Mouse (Mus musculus) limb, embryonic 11.5 days (tissue): Measurements from ENCODE around the gene Sprr2d. TPM values are rescaled to one million over a fixed set of nuclear protein-coding genes. Genes with fewer than 3 reads are reported as not detected.

Experiments
- ATAC-seq: fragments of 200-750 bp; cut with Nextera tagmentation; 2 replicates; pipeline ENCODE4 v1.8.0; 2017; ENCODE audit warnings: low read depth; ENCODE audit not compliant: insufficient number of reproducible peaks, low FRiP score, low TSS enrichment
- DNase-seq: peaks from one replicate; pipeline ENCODE4 v3.0.0-alpha.2; 2015; ENCODE audit warnings: low spot score
- H3K27ac ChIP-seq: fragments of 300-500 bp; sonication (generic); replicated peaks from 2 replicates; pipeline ENCODE4 v1.5.1; 2014; ENCODE audit warnings: low read depth, mild to moderate bottlenecking, low read length
- H3K27me3 ChIP-seq: fragments of 300-500 bp; sonication (generic); 2 replicates; pipeline ENCODE4 v1.6.1; 2014; ENCODE audit warnings: mild to moderate bottlenecking, low read length, mixed read lengths; ENCODE audit not compliant: control insufficient read depth, insufficient read depth
- H3K36me3 ChIP-seq: fragments of 300-500 bp; sonication (generic); 2 replicates; pipeline ENCODE4 v1.6.1; 2014; ENCODE audit warnings: mild to moderate bottlenecking, low read length, moderate library complexity, mixed read lengths; ENCODE audit not compliant: control insufficient read depth, insufficient read depth
- H3K4me1 ChIP-seq: fragments of 300-500 bp; sonication (generic); 2 replicates; pipeline ENCODE4 v1.6.1; 2014; ENCODE audit warnings: low read length, mixed read lengths; ENCODE audit not compliant: control insufficient read depth, insufficient read depth
- H3K4me2 ChIP-seq: fragments of 300-500 bp; sonication (generic); 2 replicates; pipeline ENCODE4 v1.6.1; 2014; ENCODE audit warnings: low read depth, mild to moderate bottlenecking, moderate library complexity; ENCODE audit not compliant: severe bottlenecking
- H3K4me3 ChIP-seq: fragments of 300-500 bp; sonication (generic); 2 replicates; pipeline ENCODE4 v1.5.1; 2014; ENCODE audit warnings: low read depth, low read length
- H3K9ac ChIP-seq: fragments of 300-500 bp; sonication (generic); 2 replicates; pipeline ENCODE4 v1.6.1; 2014; ENCODE audit warnings: mild to moderate bottlenecking, low read length
- H3K9me3 ChIP-seq: fragments of 300-500 bp; sonication (generic); 2 replicates; pipeline ENCODE4 v1.6.1; 2016; ENCODE audit warnings: low read length; ENCODE audit not compliant: control insufficient read depth
- WGBS: fragments of 180-500 bp; shearing (Covaris S2); extraction: QIAGEN DNeasy Blood & Tissue Kit; methylation state at CpG from one replicate; pipeline ENCODE4 v1.1.7; 2014; 5-methylcytosine and 5-hydroxymethylcytosine counted together
- polyA plus RNA-seq: library from polyadenylated mRNA; unstranded; fragments of >200 nt; fragmentation: Nextera tagmentation; extraction: Ambion mirVana; gene quantifications from 2 replicates; pipeline ENCODE4 v1.2.1, GENCODE M21; 2014

Gene Sprr2d
- not detected in 2 replicates for polyA plus RNA-seq

DNA sequence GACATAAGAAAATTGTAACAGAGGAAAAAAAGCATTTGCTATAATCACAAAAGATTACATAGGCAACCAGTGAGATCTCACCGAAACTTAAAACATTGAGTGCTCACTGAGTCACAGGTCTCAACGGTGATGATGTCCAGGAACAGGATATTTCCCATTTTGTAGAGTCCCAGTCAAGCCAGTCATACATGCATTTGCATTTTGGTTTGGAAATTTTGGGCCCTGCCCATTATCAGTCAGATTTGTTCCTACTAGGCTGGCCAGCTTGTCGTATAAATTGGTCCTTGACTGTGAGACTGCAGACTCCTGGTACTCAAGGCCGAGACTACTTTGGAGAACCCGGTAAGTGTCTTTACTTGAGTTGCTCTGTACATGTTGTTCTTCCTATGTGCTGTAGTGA lies at the start of gene Sprr2d:
Sprr2d (plus strand) TSS at position 301 of the 400 bp plus-strand sequence.
- H3K4me3 ChIP-seq, result no peak within 1 kb of the TSS
- ATAC-seq (no peak), DNase-seq (no peak)
- H3K4me2 ChIP-seq, result no peak within 1 kb of the TSS
- no peaks in the 10 kb centered on the region for H3K36me3 ChIP-seq
- H3K9me3 ChIP-seq, result no peaks in the 10 kb centered on the region
- no peaks in the 10 kb centered on the region for H3K27me3 ChIP-seq
- no peak within 1 kb of the TSS for H3K27ac ChIP-seq
- H3K4me1 ChIP-seq, result no peaks in the 10 kb centered on the region
- 93% methylated on average over 5 of the region's 5 CpGs for WGBS
- no peak within 1 kb of the TSS for H3K9ac ChIP-seq

DNA sequence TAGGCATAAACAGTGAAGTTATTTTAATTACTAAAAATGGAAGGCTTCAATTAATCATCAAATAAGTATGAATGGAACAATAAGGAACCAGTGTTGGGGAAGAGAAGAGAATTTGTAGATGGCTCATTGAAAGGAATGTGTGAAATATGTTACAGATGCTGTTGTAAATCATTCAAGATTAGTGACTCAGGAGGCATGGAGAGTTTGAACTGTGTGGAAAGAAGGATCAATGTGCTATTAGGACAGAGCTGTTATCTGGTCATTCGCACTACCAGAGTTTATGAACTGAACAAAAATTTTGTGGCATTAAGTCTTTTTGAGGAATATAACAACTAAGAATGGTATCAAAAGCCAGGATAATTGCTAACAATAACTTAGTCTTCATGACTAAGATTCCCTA lies 31.5 kb upstream of the Sprr2d start:
- no peak for ATAC-seq

DNA sequence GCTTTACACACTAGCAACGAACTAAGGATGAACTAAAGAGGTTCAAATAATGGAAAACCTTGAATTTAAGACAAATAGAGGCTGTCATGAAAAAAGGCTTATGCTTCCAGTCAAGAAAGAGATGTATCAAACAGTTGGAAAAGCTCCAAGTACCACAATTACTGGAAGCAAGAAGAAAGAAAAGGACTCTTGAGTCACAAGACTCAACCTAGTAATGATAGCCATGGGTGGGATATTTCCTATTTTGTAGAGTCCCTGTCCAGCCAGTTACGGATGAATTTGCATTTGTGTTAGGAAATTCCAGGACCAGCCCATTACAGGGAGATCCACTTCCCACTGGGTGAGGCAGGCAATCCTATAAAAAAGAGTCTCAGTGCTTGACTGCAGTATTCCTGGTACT lies 22.6 kb upstream of the Sprr2d start, which contains the start of gene Sprr2b:
Sprr2b (plus strand) TSS at position 301 of the 400 bp plus-strand sequence.
- no peak within 1 kb of the TSS for H3K4me2 ChIP-seq
- DNase-seq (no peak), ATAC-seq (no peak)
- H3K36me3 ChIP-seq, result no peaks in the 10 kb centered on the region
- H3K4me1 ChIP-seq, result no peaks in the 10 kb centered on the region
- no peaks in the 10 kb centered on the region for H3K27me3 ChIP-seq
- 85% methylated on average over 2 of the region's 2 CpGs for WGBS
- H3K4me3 ChIP-seq, result no peak within 1 kb of the TSS
- H3K9ac ChIP-seq, result no peak within 1 kb of the TSS
- H3K9me3 ChIP-seq, result no peaks in the 10 kb centered on the region
- no peak within 1 kb of the TSS for H3K27ac ChIP-seq

More for the DNA sequence above, 31.5 kb upstream of the Sprr2d start:
- no peak overlapping the region for H3K4me2 ChIP-seq
- no peak for DNase-seq
- H3K9me3 ChIP-seq, result no peaks in the 10 kb centered on the region
- no peak overlapping the region for H3K4me3 ChIP-seq
- 85% methylated on average over 1 of the region's 1 CpGs for WGBS
- H3K27ac ChIP-seq, result no peak overlapping the region
- no peak overlapping the region for H3K9ac ChIP-seq
- no peaks in the 10 kb centered on the region for H3K27me3 ChIP-seq
- H3K4me1 ChIP-seq, result no peaks in the 10 kb centered on the region
- no peaks in the 10 kb centered on the region for H3K36me3 ChIP-seq

GRCm38 (mm10) chr3:92317384-92317783 lies 21.6 kb upstream of the Sprr2d start:
- Histone ChIP-seq H3K4me3 (no peak overlapping the region), H3K9me3 (no peaks in the 10 kb centered on the region), H3K36me3 (no peaks in the 10 kb centered on the region), H3K4me1 (no peaks in the 10 kb centered on the region), H3K9ac (no peak overlapping the region), H3K27ac (no peak overlapping the region), H3K4me2 (no peak overlapping the region), H3K27me3 (no peaks in the 10 kb centered on the region)
- 89% methylated on average over 2 of the region's 2 CpGs for WGBS
- ATAC-seq, result no peak
- DNase-seq, result no peak

DNA sequence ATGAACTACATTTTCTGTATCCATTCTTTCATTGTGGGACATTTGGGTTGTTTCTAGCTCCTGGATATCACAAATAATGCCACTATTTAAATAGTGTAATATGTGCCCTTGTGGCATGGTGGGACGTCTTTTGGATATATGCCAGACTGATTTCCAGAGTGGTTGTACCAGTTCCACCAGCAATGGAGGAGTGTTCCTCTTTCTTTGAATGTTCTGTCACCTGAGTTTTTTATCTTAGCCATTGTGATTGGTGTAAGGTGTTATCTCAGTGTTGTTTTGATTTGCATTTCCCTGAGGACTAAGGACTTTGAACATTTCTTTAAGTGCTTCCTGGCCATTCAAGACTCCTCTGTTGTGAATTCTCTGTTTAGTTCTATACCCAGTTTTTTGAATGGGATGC lies 2.7 kb upstream of the Sprr2d start:
- H3K9ac ChIP-seq, result no peak overlapping the region

DNA sequence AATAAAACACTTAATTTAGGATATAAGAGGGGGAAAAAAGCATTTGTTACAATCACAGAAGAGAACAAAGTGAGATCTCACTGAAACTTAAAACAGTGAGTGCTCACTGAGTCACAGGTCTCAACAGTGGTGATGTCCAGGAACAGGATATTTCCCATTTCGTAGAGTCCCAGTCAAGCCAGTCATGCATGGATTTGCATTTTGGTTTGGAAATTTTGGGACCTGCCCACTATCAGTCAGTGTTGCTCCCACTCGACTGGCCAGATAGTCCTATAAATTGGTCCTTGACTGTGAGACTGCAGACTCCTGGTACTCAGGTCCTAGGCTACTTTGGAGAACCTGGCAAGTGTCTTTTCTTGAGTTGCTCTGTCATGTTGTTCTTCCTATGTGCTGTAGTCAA lies 12.9 kb downstream of the Sprr2d start, which contains the start of gene Sprr2e:
Sprr2e (plus strand) TSS at position 301 of the 400 bp plus-strand sequence.
- H3K27ac ChIP-seq, result no peak within 1 kb of the TSS
- ATAC-seq, result no peak
- H3K9ac ChIP-seq, result no peak within 1 kb of the TSS
- H3K36me3 ChIP-seq, result no peaks in the 10 kb centered on the region
- 86% methylated on average over 2 of the region's 2 CpGs for WGBS
- no peak for DNase-seq
- H3K4me2 ChIP-seq, result no peak within 1 kb of the TSS
- no peaks in the 10 kb centered on the region for H3K27me3 ChIP-seq
- H3K4me1 ChIP-seq, result no peaks in the 10 kb centered on the region
- no peaks in the 10 kb centered on the region for H3K9me3 ChIP-seq
- no peak within 1 kb of the TSS for H3K4me3 ChIP-seq

More for the DNA sequence above, 2.7 kb upstream of the Sprr2d start:
- no peak for DNase-seq
- H3K4me1 ChIP-seq, result no peaks in the 10 kb centered on the region
- H3K36me3 ChIP-seq, result no peaks in the 10 kb centered on the region
- H3K9me3 ChIP-seq, result no peaks in the 10 kb centered on the region
- H3K4me2 ChIP-seq, result no peak overlapping the region
- H3K4me3 ChIP-seq, result no peak overlapping the region
- H3K27me3 ChIP-seq, result no peaks in the 10 kb centered on the region
- ATAC-seq, result no peak
- WGBS, result 83% methylated on average over 1 of the region's 1 CpGs
- H3K27ac ChIP-seq, result no peak overlapping the region

- DNase-seq, result no peak
- Histone ChIP-seq H3K27me3 (no peaks in the 10 kb centered on the region), H3K27ac (no peak overlapping the region), H3K36me3 (no peaks in the 10 kb centered on the region), H3K4me3 (no peak overlapping the region), H3K9me3 (no peaks in the 10 kb centered on the region), H3K4me1 (no peaks in the 10 kb centered on the region), H3K4me2 (no peak overlapping the region), H3K9ac (no peak overlapping the region)
- no peak for ATAC-seq
These were observed 22.7 kb downstream of the Sprr2d start for GRCm38 (mm10) chr3:92361619-92362018.

GRCm38 (mm10) chr3:92364887-92365286 lies 25.9 kb downstream of the Sprr2d start, which contains the start of gene Sprr2f:
Gene Sprr2f, plus strand, starts transcription at chr3:92365187.
- Histone ChIP-seq H3K9me3 (no peaks in the 10 kb centered on the region), H3K4me3 (no peak within 1 kb of the TSS), H3K27me3 (no peaks in the 10 kb centered on the region), H3K4me2 (no peak within 1 kb of the TSS), H3K27ac (no peak within 1 kb of the TSS), H3K36me3 (no peaks in the 10 kb centered on the region), H3K9ac (no peak within 1 kb of the TSS), H3K4me1 (no peaks in the 10 kb centered on the region)
- WGBS, result 77% methylated on average over 3 of the region's 3 CpGs
- ATAC-seq, result no peak
- DNase-seq, result no peak

DNA sequence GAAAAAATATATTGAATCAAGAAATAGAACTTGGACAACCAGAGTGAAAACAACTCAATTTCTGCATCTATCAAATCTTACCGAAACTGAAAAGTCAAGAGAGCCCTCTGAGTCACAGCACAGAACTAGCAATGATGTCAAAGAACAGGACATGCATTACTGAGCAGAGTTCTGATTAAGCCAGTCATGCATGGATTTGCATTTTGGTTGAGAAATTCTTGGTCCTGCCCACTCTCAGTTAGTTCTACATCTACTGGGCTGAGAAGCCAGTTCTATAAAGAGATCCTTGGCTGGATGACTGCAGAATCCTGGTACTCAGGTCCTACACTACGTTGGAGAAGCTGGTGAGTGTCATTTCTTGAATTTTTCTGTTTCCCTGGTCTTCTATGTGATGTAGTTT lies 34.7 kb downstream of the Sprr2d start:
- no peaks in the 10 kb centered on the region for H3K4me1 ChIP-seq
- H3K9ac ChIP-seq, result no peak overlapping the region
- no peaks in the 10 kb centered on the region for H3K27me3 ChIP-seq
- no peaks in the 10 kb centered on the region for H3K9me3 ChIP-seq
- ATAC-seq (no peak), DNase-seq (no peak)
- WGBS, result 86% methylated on average over 2 of the region's 2 CpGs
- no peak overlapping the region for H3K4me2 ChIP-seq
- no peaks in the 10 kb centered on the region for H3K36me3 ChIP-seq
- no peak overlapping the region for H3K27ac ChIP-seq
- H3K4me3 ChIP-seq, result no peak overlapping the region
